Mouse (Mus musculus) MEL-GATA-1-ER (cell line): ENCODE results near the gene Ndrg2.
"Not testable (repeated sequence)": the region's sequence is repeated elsewhere in the genome, so short reads cannot be mapped to it uniquely, and the experiment has no call there.

Source experiments
- DNase-seq: peaks from one replicate; pipeline ENCODE4 v3.0.0-alpha.2; 2012; ENCODE audit warnings: low read depth; ENCODE audit errors: extremely low read depth

The Ndrg2 gene

GRCm38 (mm10) chr14:51913960-51914762 is at the start of gene Ndrg2:
Ndrg2 (minus strand) TSS chr14:51914158.
- DNase-seq = no peak

GRCm38 (mm10) chr14:51960316-51960715 is 46.4 kb upstream of the Ndrg2 start:
- DNase-seq = no peak

GRCm38 (mm10) chr14:51943336-51943735 is 29.4 kb upstream of the Ndrg2 start:
- no peak for DNase-seq

- no peak for DNase-seq
Measured at GRCm38 (mm10) chr14:51942236-51942635, 28.3 kb upstream of the Ndrg2 start.

DNA sequence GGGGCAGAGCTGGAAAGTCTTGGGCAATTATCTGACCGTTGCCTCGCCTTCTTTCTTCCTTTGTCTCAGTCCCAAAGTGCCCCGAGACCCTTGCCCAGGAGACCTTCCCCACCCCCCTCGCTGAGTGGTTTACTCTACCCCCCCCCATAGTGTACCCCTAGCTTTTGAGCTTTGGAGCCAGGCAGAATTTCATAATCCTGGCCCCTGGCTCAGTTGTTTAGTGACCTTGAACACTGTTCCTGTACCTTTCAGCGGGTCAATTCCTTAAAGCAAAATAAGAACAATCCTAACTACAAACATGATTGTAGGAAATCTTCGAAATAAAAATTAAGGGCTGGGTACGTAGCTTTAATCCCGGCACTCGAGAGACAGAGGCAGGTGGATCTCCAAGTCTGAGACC is 27.6 kb upstream of the Ndrg2 start:
- DNase-seq = no peak

DNA sequence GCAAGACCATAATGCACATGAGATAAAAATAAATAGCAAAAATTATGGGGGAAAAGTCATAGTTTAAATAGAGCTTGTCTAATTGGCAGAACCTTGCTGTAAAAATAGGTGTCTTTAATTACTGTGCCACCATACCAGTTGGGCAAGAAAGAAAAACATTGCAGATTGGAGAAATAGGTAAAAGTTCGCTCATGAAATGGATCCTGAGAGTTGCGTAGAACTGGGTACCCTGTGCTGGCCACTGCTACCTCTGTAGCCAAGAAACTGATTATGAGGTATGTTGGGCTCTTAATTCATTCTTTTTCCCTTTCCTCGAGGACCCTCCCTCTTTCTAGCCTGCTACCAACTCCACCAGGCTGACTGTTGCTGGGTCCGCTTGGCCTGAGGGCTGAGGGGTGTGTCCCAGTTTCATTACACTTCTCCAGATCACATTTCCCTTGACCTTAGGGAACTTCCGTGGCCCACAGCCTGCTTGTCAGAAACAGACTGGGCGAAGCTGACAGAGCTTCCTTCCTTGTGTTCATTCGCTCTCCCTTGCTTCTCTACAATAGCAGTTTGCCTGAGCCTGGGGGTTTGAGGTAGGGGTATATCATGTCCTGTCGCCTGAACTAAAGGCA is 27.1 kb upstream of the Ndrg2 start:
- DNase-seq = no peak

DNA sequence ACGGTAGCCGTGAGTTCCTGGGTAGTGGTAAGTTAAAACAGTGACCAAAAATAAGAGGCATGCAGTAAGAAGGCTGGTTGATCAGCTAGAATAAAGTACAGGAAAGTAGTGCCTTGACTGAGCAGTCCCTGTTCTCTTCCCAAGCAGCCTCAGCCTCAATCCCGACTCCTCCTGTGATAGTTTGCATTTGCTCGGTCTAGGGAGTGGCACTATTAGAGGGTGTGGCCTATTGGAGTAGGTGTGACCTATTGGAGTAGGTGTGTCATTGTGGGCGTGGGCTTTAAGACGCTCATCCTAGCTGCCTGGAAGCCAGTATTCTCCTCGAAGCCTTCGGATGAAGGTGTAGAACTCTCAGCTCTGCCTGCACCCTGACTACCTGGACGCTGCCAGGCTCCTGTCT is 25.0 kb upstream of the Ndrg2 start:
- DNase-seq = no peak

DNA sequence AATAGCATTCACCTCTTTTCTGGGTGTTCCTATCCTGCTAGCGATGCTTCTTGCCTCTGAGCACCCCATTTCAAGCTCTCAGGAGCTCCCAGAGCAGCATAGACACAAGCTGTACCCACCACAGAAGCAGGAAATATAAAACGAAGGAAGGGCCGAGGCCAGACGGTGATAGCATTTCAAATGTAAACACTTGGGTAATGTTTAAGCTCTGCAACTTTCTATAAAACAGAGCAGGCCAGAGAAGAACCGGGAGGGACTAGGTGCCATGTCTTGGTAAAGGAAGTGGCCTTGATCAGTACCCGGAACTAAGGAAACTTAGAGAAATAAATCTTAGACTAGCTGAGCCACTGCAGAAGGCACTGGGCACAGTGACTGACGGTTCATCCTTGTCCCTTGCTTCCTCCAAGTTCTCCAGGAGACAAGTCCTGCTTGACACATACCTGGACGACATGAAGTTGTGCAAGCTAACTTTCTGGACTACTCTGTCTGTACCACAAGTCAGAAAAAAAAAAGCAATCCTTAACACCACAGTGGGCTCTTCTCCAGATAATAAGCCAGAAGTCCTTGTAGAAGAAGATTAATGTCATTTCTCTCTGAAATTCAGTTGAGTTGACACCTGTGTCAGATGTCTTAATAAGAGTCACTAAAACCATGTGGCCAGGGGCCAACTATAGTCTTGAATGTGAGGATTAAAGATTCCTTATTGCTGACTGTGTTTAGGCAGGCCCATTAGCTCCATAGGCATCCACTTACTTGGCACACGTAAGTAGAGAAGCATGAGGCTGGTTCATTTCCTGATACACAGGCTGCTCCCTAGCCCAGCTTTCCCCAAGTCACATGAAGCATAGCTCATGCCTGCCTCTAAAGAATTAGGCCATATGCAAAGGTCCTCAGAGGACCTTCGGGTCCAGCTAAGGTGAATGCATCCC is 18.4 kb upstream of the Ndrg2 start:
- no peak for DNase-seq

DNA sequence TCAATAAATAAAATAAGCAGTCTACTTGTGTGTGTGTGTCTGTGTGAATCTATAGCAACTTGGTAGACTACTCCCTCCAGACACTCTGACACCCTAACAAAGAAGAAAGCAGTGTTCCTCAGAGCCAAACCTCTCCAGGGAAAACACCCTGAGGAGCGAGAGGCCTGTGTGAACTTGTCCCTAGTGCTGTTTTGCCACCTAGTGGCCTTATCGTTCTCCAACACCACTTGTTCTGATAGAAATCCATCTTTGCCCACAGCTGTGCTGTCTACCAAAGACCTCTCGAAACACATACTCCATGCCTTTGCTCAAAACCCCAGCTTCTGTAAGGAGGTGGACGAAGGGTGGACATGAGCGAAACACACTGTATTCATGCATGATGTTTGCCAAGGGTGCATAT is 16.9 kb upstream of the Ndrg2 start:
- no peak for DNase-seq

DNA sequence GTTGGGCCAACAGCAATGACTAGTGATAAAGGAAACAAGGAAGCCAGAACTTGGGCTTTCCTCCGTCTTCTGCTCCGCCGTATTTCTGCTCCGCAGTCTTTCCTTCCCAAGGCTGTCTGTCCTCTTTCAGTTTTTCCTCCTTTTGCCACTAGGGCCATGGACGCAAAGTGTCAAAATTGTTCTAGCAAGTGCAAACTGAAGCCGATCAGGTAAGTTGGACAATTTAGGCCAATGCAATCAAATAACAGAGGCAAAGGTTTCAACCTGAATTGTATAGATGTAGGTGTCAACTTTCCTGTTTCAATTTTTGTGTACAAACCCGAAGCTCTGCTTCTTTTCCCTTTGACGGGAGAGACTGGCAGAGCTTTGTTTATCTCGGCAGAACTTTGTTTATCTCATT is 16.0 kb upstream of the Ndrg2 start:
- no peak for DNase-seq

- DNase-seq = no peak
Measured at GRCm38 (mm10) chr14:51929309-51929943, 15.5 kb upstream of the Ndrg2 start.

- not testable (repeated sequence) for DNase-seq
Measured at GRCm38 (mm10) chr14:51926930-51927329, 13.0 kb upstream of the Ndrg2 start.

GRCm38 (mm10) chr14:51923492-51923891 is 9.5 kb upstream of the Ndrg2 start:
- no peak for DNase-seq

- DNase-seq = no peak
Measured at GRCm38 (mm10) chr14:51922910-51923309, 9.0 kb upstream of the Ndrg2 start.

- DNase-seq = no peak
Measured at GRCm38 (mm10) chr14:51922571-51922865, 8.6 kb upstream of the Ndrg2 start, which contains the start of gene Rnase13. Rnase13 (minus strand) TSS chr14:51922773.

- DNase-seq = no peak
Measured at GRCm38 (mm10) chr14:51921759-51922570, 8.0 kb upstream of the Ndrg2 start.

DNA sequence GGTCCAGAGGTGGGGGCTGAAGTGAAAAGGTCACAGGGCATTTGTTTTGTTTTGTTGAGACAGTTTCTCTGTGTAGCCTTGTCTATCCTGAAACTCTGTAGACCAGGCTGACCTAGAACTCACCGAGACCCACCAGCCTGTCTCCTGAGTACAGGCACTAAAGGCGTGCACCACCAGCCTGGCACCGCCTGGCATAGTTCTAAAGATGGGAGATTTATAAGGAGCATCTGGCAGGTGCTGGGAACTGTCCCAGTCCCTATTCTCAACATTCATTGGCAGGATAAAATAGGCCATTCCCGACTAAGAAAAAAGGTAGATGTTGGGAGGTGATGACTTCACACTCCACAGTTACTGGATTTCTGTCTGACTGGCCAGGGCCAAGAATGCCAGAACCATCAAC is 5.0 kb upstream of the Ndrg2 start:
- no peak for DNase-seq

GRCm38 (mm10) chr14:51918125-51918524 is 4.2 kb upstream of the Ndrg2 start, which contains the start of gene Tppp2:
Tppp2 (plus strand) TSS chr14:51918425.
- no peak for DNase-seq

DNA sequence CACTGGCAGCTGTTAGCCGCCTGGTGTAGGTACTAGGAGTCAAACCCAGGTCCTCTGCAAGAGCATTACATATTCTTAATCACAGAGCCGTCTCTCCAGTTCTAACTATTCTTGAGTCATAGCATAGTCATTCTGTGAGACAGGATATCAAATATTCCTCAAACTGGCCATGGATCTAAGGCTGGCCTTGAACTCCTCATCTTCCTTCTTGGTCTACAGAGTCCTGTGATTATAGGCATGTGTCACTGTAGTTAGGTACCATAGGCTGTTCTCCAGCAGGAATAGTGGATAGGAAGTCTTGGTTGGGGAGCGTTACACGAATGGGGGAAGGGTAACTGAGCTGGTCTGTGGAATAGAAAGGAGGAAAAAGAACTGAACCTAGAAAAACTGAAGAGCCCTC is 2.6 kb upstream of the Ndrg2 start:
- no peak for DNase-seq

GRCm38 (mm10) chr14:51915030-51915429 is 1.1 kb upstream of the Ndrg2 start:
- no peak for DNase-seq
